Mouse (Mus musculus) erythroblast, adult 5-6 weeks (primary cell): Measurements from ENCODE around the gene Tgif2. TPM values are rescaled to one million over a fixed set of nuclear protein-coding genes. Genes with fewer than 3 reads are reported as not detected.
"Not testable (repeated sequence)": the region's sequence is repeated elsewhere in the genome, so short reads cannot be mapped to it uniquely, and the experiment has no call there.

Experiments used
- ATAC-seq: replicated peaks from 2 replicates; pipeline ENCODE4 v1.8.0; 2016; ENCODE audit warnings: moderate number of reproducible peaks, mild to moderate bottlenecking, moderate TSS enrichment, inconsistent platforms; ENCODE audit not compliant: poor library complexity, low FRiP score, severe bottlenecking
- total RNA-seq, 2 experiments: library from RNA; stranded (forward) in 1 of 2; stranded (reverse) in 1 of 2; fragments of 150-400 nt in 1 of 2; fragments of 200-764, 138-1000 nt in 1 of 2; gene quantifications; 2 replicates each; pipeline versions ENCODE4 v1.2.3 to v1.2.4; 2015 to 2017; ENCODE audit warnings: low replicate concordance in 2 of 2

Tgif2 gene
- total RNA-seq, 2 experiments from 2014 or later = 0.77 to 2.9 TPM

DNA sequence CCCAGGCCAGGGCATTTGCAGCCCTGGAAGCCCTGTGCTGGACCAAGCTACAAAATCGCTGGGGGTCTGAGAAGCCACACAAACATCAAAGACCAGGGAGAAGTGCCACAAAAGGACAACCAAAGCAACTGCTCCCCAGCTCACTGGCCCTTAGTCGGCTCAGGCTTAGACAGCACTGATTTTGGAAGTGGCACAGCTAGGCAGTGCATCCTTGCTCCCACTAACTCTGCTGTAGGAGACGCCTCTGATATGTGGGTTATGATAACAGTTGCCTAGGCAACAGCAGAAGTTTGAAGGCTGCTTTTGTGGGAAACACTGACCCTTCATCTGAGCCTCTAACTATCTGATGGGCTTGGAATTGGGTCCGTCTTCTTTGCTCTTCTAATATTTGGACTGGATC, 59.4 kb downstream of the Tgif2 start:
- ATAC-seq = no peak

DNA sequence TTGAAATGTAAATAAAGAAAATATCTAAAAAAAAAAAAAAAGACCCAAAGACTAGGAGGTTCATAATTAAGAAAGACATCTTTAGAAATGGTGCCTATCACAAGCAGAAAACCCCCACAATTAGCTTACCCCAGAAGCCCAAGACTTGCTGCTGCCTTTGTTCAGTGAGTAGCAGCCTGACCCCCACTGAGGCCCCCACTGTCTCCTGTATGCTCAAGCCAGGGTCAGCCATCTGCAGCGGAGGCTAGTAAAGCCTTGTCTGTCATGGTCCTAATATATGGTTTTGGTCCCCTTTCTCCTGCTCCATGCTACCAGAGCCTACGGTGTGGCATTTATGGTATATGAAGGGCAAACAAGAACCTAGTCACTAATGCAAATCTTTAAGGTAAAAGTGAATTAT, 61.5 kb downstream of the Tgif2 start:
- ATAC-seq = no peak

DNA sequence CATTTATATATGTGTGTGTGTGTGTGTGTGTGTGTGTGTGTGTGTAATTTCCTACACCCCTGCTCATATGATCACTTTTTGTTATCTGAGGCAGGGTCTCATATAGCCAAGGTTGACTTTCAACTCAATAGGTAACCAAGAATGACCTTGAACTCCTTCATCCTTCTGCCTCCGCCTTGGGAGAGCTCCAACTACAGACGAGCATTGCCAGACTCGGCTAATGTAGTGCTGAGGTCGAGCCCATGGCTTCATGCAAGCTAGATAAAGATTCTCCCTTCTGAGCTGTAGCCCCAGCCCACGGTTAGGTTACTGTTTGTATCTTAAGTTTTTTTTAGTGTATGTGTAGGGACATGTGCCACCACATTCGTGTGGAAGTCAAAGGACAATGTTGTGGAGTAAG, 62.1 kb downstream of the Tgif2 start:
- no peak for ATAC-seq

DNA sequence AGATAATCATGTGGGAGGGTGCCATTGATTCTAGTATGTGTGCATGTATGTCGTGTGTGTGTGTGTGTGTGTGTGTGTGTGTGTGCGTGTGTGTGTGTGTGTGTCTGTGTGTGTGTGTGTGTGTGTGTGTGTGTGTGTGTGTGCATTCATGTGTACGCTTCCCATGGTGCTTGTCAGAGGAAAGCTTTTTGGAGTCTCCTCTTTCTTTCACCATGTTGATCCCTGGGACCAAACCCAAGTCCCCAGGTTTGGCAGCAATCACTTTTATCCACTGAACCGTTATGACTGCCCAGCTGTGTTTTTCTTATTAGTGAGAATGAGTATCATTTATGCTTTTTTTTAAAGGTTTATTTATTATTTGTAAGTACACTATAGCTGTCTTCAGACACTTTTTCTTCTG, 62.6 kb downstream of the Tgif2 start:
- ATAC-seq = not testable (repeated sequence)

DNA sequence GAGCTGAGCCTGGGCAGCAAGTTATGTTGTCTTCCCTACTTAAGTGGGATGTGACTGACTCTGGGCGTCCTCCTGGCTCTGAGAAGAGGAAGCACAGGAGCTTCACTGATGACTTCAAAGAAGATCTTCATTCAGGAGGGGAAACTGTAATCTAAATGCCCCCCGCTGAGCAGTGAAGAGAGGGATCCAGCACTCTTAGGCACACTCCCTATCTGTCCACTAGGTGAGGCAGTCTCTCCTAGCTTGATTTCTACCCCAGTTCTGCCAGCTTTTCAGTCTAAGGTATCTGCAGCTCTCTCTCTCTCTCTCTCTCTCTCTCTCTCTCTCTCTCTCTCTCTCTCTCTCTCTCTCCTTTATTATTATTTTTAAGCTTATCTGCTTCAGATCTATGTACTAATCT, 63.6 kb downstream of the Tgif2 start:
- no peak for ATAC-seq

Other genes starting within 250 kb of the Tgif2 start
- 8.2 and 8.3 TPM in 2 replicates for gene Dlgap4, start 226.3 kb upstream of the Tgif2 start, total RNA-seq (2015; ENCODE audit: low replicate concordance)
- gene Dlgap4, start 226.3 kb upstream of the Tgif2 start, total RNA-seq (2017; ENCODE audit: low replicate concordance) = 3.8 and 9.0 TPM in 2 replicates
- gene Myl9, start 64.6 kb upstream of the Tgif2 start, total RNA-seq (2015; ENCODE audit: low replicate concordance) = 1.3 and 4.4 TPM in 2 replicates
- gene Myl9, start 64.6 kb upstream of the Tgif2 start, total RNA-seq (2017; ENCODE audit: low replicate concordance) = 0.60 and 2.5 TPM in 2 replicates
- gene 4930518I15Rik, start 17.9 kb downstream of the Tgif2 start, total RNA-seq (2015; ENCODE audit: low replicate concordance) = not detected in 2 replicates
- 3.3 and 4.6 TPM in 2 replicates for gene 4930518I15Rik, start 17.9 kb downstream of the Tgif2 start, total RNA-seq (2017; ENCODE audit: low replicate concordance)
- gene Rab5if, start 23.1 kb downstream of the Tgif2 start, total RNA-seq (2015; ENCODE audit: low replicate concordance) = 74.6 and 109 TPM in 2 replicates
- 42.8 and 46.2 TPM in 2 replicates for gene Rab5if, start 23.1 kb downstream of the Tgif2 start, total RNA-seq (2017; ENCODE audit: low replicate concordance)
- gene Sla2, start 47.2 kb downstream of the Tgif2 start, total RNA-seq (2015; ENCODE audit: low replicate concordance) = 1.5 and 1.7 TPM in 2 replicates
- 0.28 TPM in 1 of 2 replicates, not detected in the other for gene Sla2, start 47.2 kb downstream of the Tgif2 start, total RNA-seq (2017; ENCODE audit: low replicate concordance)
- gene Ndrg3, start 152.0 kb downstream of the Tgif2 start, total RNA-seq (2015; ENCODE audit: low replicate concordance) = 15.3 and 15.6 TPM in 2 replicates
- 9.2 and 10.3 TPM in 2 replicates for gene Ndrg3, start 152.0 kb downstream of the Tgif2 start, total RNA-seq (2017; ENCODE audit: low replicate concordance)
- 12.3 and 14.8 TPM in 2 replicates for gene Dsn1, start 167.1 kb downstream of the Tgif2 start, total RNA-seq (2015; ENCODE audit: low replicate concordance)
- gene Dsn1, start 167.1 kb downstream of the Tgif2 start, total RNA-seq (2017; ENCODE audit: low replicate concordance) = 21.2 TPM in 2 replicates
- gene Soga1, start 239.2 kb downstream of the Tgif2 start, total RNA-seq (2015; ENCODE audit: low replicate concordance) = 0.21 and 1.3 TPM in 2 replicates
- 0.56 and 1.1 TPM in 2 replicates for gene Soga1, start 239.2 kb downstream of the Tgif2 start, total RNA-seq (2017; ENCODE audit: low replicate concordance)
- gene Tldc2, start 247.0 kb downstream of the Tgif2 start, total RNA-seq (2015; ENCODE audit: low replicate concordance) = not detected in 2 replicates
- gene Tldc2, start 247.0 kb downstream of the Tgif2 start, total RNA-seq (2017; ENCODE audit: low replicate concordance) = not detected in 2 replicates